Mouse (Mus musculus): ENCODE data around the gene Mbtps1. TPM values are rescaled to one million over a fixed set of nuclear protein-coding genes. Genes with fewer than 3 reads are reported as not detected.

Mbtps1 gene
- total and polyA plus RNA-seq, 2 experiments from 2014 or later, result 37.1 to 68.7 TPM

- no peaks in the 10 kb centered on the region for H3K36me3 ChIP-seq (replicated peaks; ENCODE audit: control insufficient read depth, insufficient read depth, low read length)
- H3K27me3 ChIP-seq (ENCODE audit: control insufficient read depth, insufficient read depth, low read length), result 0 out of 2 replicates have a peak, but pooled peaks cover 5% of the 10 kb centered on the region
- H3K4me1 ChIP-seq (ENCODE audit: control insufficient read depth, insufficient read depth), result peaks cover 8% of the 10 kb centered on the region
- no peak overlapping the region for H3K27ac ChIP-seq (ENCODE audit: low read depth)
- TF ChIP-seq EP300 (IDR thresholded peaks at IDR 0.05; ENCODE audit: low read depth) (no peak), CTCF (IDR thresholded peaks at IDR 0.05; ENCODE audit: low read depth) (no peak)
- no peak for DNase-seq (ENCODE audit: low spot score)
- H3K9me3 ChIP-seq (replicated peaks; ENCODE audit: control insufficient read depth, low read length), result no peaks in the 10 kb centered on the region
- no peak overlapping the region for H3K9ac ChIP-seq (replicated peaks; ENCODE audit: low read depth, low read length)
- WGBS, result 76% methylated on average over 7 of the region's 7 CpGs
- H3K4me3 ChIP-seq (ENCODE audit: low read depth, low read length), result no peak overlapping the region
- no peak overlapping the region for H3K4me2 ChIP-seq (ENCODE audit: low read depth, low read length)
- ATAC-seq (ENCODE audit: insufficient read depth, low read depth), result no peak
Observed at GRCm38 (mm10) chr8:119487093-119487492, 71.4 kb downstream of the Mbtps1 start.

- 0 out of 2 replicates have a peak, but pooled peaks cover 3% of the 10 kb centered on the region for H3K27me3 ChIP-seq (ENCODE audit: control insufficient read depth, insufficient read depth, low read length)
- no peaks in the 10 kb centered on the region for H3K9me3 ChIP-seq (replicated peaks; ENCODE audit: control insufficient read depth, low read length)
- H3K27ac ChIP-seq (ENCODE audit: low read depth), result no peak overlapping the region
- H3K36me3 ChIP-seq (replicated peaks; ENCODE audit: control insufficient read depth, insufficient read depth, low read length), result no peaks in the 10 kb centered on the region
- TF ChIP-seq EP300 (IDR thresholded peaks at IDR 0.05; ENCODE audit: low read depth) (no peak), CTCF (IDR thresholded peaks at IDR 0.05; ENCODE audit: low read depth) (no peak)
- no peak overlapping the region for H3K4me2 ChIP-seq (ENCODE audit: low read depth, low read length)
- no peak overlapping the region for H3K4me3 ChIP-seq (ENCODE audit: low read depth, low read length)
- no peaks in the 10 kb centered on the region for H3K4me1 ChIP-seq (ENCODE audit: control insufficient read depth, insufficient read depth)
- no peak for DNase-seq (ENCODE audit: low spot score)
- no peak overlapping the region for H3K9ac ChIP-seq (replicated peaks; ENCODE audit: low read depth, low read length)
- WGBS, result 77% methylated on average over 11 of the region's 11 CpGs
- ATAC-seq (ENCODE audit: insufficient read depth, low read depth), result no peak
Observed at GRCm38 (mm10) chr8:119484145-119484896, 74.2 kb downstream of the Mbtps1 start.

- DNase-seq (ENCODE audit: low spot score) (no peak), ATAC-seq (ENCODE audit: insufficient read depth, low read depth) (no peak)
- Histone ChIP-seq H3K4me1 (ENCODE audit: control insufficient read depth, insufficient read depth) (no peaks in the 10 kb centered on the region), H3K9ac (replicated peaks; ENCODE audit: low read depth, low read length) (no peak overlapping the region), H3K36me3 (replicated peaks; ENCODE audit: control insufficient read depth, insufficient read depth, low read length) (no peaks in the 10 kb centered on the region), H3K4me2 (ENCODE audit: low read depth, low read length) (no peak overlapping the region), H3K9me3 (replicated peaks; ENCODE audit: control insufficient read depth, low read length) (no peaks in the 10 kb centered on the region), H3K27me3 (ENCODE audit: control insufficient read depth, insufficient read depth, low read length) (peaks cover 3% of the 10 kb centered on the region; the same call in 1 of the 2 replicates), H3K27ac (ENCODE audit: low read depth) (no peak overlapping the region), H3K4me3 (ENCODE audit: low read depth, low read length) (no peak overlapping the region)
- WGBS, result 39% methylated on average over 5 of the region's 5 CpGs
- TF ChIP-seq CTCF (IDR thresholded peaks at IDR 0.05; ENCODE audit: low read depth), result no peak
Observed at GRCm38 (mm10) chr8:119478684-119479083, 79.9 kb downstream of the Mbtps1 start.

GRCm38 (mm10) chr8:119468091-119468490, 90.4 kb downstream of the Mbtps1 start:
- 81% methylated on average over 8 of the region's 8 CpGs for WGBS
- no peak for ATAC-seq (ENCODE audit: insufficient read depth, low read depth)
- TF ChIP-seq CTCF (IDR thresholded peaks at IDR 0.05; ENCODE audit: low read depth) (no peak), EP300 (IDR thresholded peaks at IDR 0.05; ENCODE audit: low read depth) (no peak)
- H3K36me3 ChIP-seq (replicated peaks; ENCODE audit: control insufficient read depth, insufficient read depth, low read length), result no peaks in the 10 kb centered on the region
- peaks cover 41% of the 10 kb centered on the region for H3K27me3 ChIP-seq (ENCODE audit: control insufficient read depth, insufficient read depth, low read length)
- H3K4me3 ChIP-seq (ENCODE audit: low read depth, low read length), result no peak overlapping the region
- no peaks in the 10 kb centered on the region for H3K9me3 ChIP-seq (replicated peaks; ENCODE audit: control insufficient read depth, low read length)
- DNase-seq (ENCODE audit: low spot score), result no peak
- H3K9ac ChIP-seq (replicated peaks; ENCODE audit: low read depth, low read length), result no peak overlapping the region
- H3K4me1 ChIP-seq (ENCODE audit: control insufficient read depth, insufficient read depth), result no peaks in the 10 kb centered on the region
- H3K4me2 ChIP-seq (ENCODE audit: low read depth, low read length), result no peak overlapping the region
- H3K27ac ChIP-seq (ENCODE audit: low read depth), result no peak overlapping the region

- Histone ChIP-seq H3K9ac (replicated peaks; ENCODE audit: low read depth, low read length) (no peak overlapping the region), H3K36me3 (replicated peaks; ENCODE audit: control insufficient read depth, insufficient read depth, low read length) (no peaks in the 10 kb centered on the region), H3K27ac (ENCODE audit: low read depth) (no peak overlapping the region), H3K4me2 (ENCODE audit: low read depth, low read length) (no peak overlapping the region), H3K4me3 (ENCODE audit: low read depth, low read length) (no peak overlapping the region), H3K4me1 (ENCODE audit: control insufficient read depth, insufficient read depth) (no peaks in the 10 kb centered on the region), H3K9me3 (replicated peaks; ENCODE audit: control insufficient read depth, low read length) (no peaks in the 10 kb centered on the region), H3K27me3 (ENCODE audit: control insufficient read depth, insufficient read depth, low read length) (peaks cover 46% of the 10 kb centered on the region)
- DNase-seq (ENCODE audit: low spot score) (no peak), ATAC-seq (ENCODE audit: insufficient read depth, low read depth) (no peak)
- no peak for TF ChIP-seq CTCF (IDR thresholded peaks at IDR 0.05; ENCODE audit: low read depth)
- TF ChIP-seq EP300 (IDR thresholded peaks at IDR 0.05; ENCODE audit: low read depth), result no peak
- 82% methylated on average over 10 of the region's 10 CpGs for WGBS
Observed at GRCm38 (mm10) chr8:119466794-119467193, 91.7 kb downstream of the Mbtps1 start.

- H3K27ac ChIP-seq (ENCODE audit: low read depth), result no peak overlapping the region
- no peak for DNase-seq (ENCODE audit: low spot score)
- 5% methylated on average over 18 of the region's 18 CpGs for WGBS
- peak overlapping the region; percentile 28; the same call in 1 of the 2 replicates for H3K4me2 ChIP-seq (ENCODE audit: low read depth, low read length)
- TF ChIP-seq CTCF (IDR thresholded peaks at IDR 0.05; ENCODE audit: low read depth) (no peak), EP300 (IDR thresholded peaks at IDR 0.05; ENCODE audit: low read depth) (no peak)
- ATAC-seq (ENCODE audit: insufficient read depth, low read depth), result no peak
- no peaks in the 10 kb centered on the region for H3K4me1 ChIP-seq (ENCODE audit: control insufficient read depth, insufficient read depth)
- no peaks in the 10 kb centered on the region for H3K9me3 ChIP-seq (replicated peaks; ENCODE audit: control insufficient read depth, low read length)
- no peaks in the 10 kb centered on the region for H3K36me3 ChIP-seq (replicated peaks; ENCODE audit: control insufficient read depth, insufficient read depth, low read length)
- H3K4me3 ChIP-seq (ENCODE audit: low read depth, low read length), result no peak overlapping the region
- H3K27me3 ChIP-seq (ENCODE audit: control insufficient read depth, insufficient read depth, low read length), result peaks cover 52% of the 10 kb centered on the region
- no peak overlapping the region for H3K9ac ChIP-seq (replicated peaks; ENCODE audit: low read depth, low read length)
Observed at GRCm38 (mm10) chr8:119466105-119466504, 92.4 kb downstream of the Mbtps1 start.
